Mouse (Mus musculus) ES-Bruce4 (cell line): Measurements from ENCODE around the gene Ugt1a10.

Source experiments
- EP300 ChIP-seq: IDR thresholded peaks from 2 replicates; pipeline ENCODE4 v1.6.1; 2011; ENCODE audit warnings: low read depth, low read length; ENCODE audit not compliant: insufficient read depth
- POLR2A ChIP-seq: IDR thresholded peaks from one replicate; pipeline ENCODE4 v1.8.1; 2011; ENCODE audit warnings: low read length; ENCODE audit not compliant: insufficient read depth

DNA sequence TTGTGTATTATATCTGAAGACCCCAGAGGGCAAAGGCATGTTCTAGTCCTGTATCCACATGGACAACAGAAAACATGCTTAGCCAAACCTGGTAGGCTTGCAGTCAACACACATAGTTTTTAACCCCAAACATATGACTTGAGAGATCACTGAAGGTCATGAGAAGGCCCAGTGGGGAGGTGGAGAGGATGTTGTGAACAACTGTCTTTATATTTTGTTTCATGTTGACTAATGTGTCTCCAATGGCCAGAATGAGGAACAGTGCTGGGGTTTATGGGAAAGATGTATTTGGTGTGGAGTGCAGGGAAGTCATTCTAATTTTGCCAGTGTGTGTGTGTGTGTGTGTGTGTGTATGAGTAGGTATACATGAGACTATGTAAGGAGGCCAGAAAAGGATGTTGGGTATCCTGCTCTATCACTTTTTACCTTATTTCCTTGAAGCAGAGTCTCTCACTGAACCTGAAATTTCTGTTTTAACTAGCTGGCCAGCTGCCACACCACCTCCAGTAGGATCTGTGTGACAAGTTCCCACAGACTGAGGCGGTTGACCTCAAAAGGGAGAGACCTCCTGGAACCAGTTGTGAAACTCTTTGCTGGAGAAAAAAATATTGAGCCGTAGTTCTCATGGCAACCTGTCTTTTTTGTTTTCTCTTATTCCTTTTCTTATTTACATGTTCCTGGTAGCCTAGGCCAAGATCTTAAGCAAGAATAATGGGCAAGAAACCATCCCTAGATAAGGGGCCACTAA lies 169.0 kb downstream of the Ugt1a10 start:
- no peak for TF ChIP-seq POLR2A
- no peak for TF ChIP-seq EP300
